Mouse (Mus musculus) testis, adult 2 months (tissue): ENCODE results near the gene Tnip3. TPM values are rescaled to one million over a fixed set of nuclear protein-coding genes. Genes with fewer than 3 reads are reported as not detected.

ENCODE experiments used
- H3K27ac ChIP-seq: fragments of 200-500 bp; 2 replicates; pipeline ENCODE4 v1.5.1; 2012; ENCODE audit warnings: low read depth, low read length; ENCODE audit not compliant: control insufficient read depth, insufficient read depth
- H3K27me3 ChIP-seq: fragments of 200-500 bp; 2 replicates; pipeline ENCODE4 v1.6.1; 2012; ENCODE audit warnings: mild to moderate bottlenecking, low read length, moderate library complexity; ENCODE audit not compliant: control insufficient read depth, insufficient read depth
- H3K36me3 ChIP-seq: fragments of 200-500 bp; 2 replicates; pipeline ENCODE4 v1.6.1; 2012; ENCODE audit warnings: mild to moderate bottlenecking, low read length; ENCODE audit not compliant: control insufficient read depth, insufficient read depth
- H3K4me1 ChIP-seq: fragments of 200-500 bp; 2 replicates; pipeline ENCODE4 v1.6.1; 2012; ENCODE audit warnings: low read length; ENCODE audit not compliant: control insufficient read depth, insufficient read depth
- H3K4me3 ChIP-seq: fragments of 200-500 bp; 2 replicates; pipeline ENCODE4 v1.5.1; 2012; ENCODE audit warnings: low read depth, mild to moderate bottlenecking, low read length, moderate library complexity, mixed read lengths; ENCODE audit not compliant: control insufficient read depth
- CTCF ChIP-seq: fragments of 200-500 bp; IDR thresholded peaks from 2 replicates; pipeline ENCODE4 v1.5.1; 2012; ENCODE audit warnings: low read depth, mild to moderate bottlenecking, inconsistent platforms, low read length, moderate library complexity; ENCODE audit not compliant: control insufficient read depth, insufficient read depth, insufficient replicate concordance
- POLR2A ChIP-seq: fragments of 200-500 bp; IDR thresholded peaks from 2 replicates; pipeline ENCODE4 v1.6.1; 2012; ENCODE audit warnings: low read depth, mild to moderate bottlenecking, inconsistent platforms, low read length, moderate library complexity; ENCODE audit not compliant: control insufficient read depth
- polyA plus RNA-seq: library from polyadenylated mRNA; depleted of rRNA; stranded (reverse); fragments of >200 nt; gene quantifications from 2 replicates; pipeline ENCODE4 v1.2.3, GENCODE M21; 2012; rRNA removed

The Tnip3 gene
- polyA plus RNA-seq, 1 experiment: not detected

DNA sequence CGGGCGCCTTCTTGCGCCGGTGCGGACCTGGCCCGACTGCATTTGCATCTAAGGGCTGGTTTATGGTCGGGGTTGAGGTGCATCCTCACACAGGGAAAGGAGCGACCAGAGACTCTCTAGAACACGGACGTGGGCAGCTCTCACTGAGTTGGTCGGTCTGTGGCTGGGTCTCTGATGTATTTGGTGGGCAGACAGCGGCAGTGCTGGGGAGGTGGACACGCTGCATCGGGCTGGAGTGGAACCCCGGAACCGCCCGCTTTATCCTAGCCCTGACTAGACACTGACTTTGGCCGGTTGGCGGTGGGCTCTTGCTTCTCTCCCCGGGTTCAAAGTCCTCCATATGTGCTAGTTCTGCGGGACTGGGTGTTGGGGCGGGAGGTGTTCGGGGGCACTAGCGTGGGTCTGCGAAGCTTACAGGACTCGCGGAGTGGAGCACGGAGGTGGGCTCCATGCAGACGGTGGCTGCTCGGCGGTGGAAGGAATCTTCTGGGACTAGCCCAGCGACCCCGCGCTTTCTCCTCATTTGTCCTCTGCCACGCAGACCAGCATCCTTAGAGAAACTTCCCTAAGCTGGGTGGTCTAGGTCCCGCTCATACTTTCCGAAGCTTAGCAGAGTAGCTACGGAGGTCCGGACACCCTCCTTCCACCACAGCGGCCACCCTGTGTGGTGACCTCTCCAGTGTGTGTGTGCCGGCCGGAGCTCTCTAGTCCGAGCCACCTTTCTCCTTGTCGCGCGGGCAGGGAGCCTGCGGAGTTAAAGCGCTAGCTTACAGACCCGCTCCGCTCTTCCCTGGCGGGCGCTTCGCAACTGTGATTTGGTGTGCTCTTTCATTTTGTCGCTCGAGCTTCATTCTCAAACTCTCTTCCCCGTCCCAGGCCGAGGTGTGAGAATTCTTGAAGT lies 147.3 kb downstream of the Tnip3 start:
- Histone ChIP-seq H3K36me3 (no peaks in the 10 kb centered on the region), H3K4me1 (peaks cover 10% of the 10 kb centered on the region), H3K4me3 (peak overlapping the region; percentile 54), H3K27ac (no peak overlapping the region), H3K27me3 (peaks cover 4% of the 10 kb centered on the region; the same call in 1 of the 2 replicates)
- TF ChIP-seq POLR2A: no peak
- TF ChIP-seq CTCF: no peak

Other genes starting within 250 kb of the Tnip3 start
- not detected in 2 replicates for gene C130060K24Rik, start 144.2 kb upstream of the Tnip3 start, polyA plus RNA-seq
- gene Ndnf, start 146.3 kb downstream of the Tnip3 start, polyA plus RNA-seq: 0.01 and 0.08 TPM in 2 replicates